Mouse (Mus musculus): ENCODE data around the gene Xkrx.

DNA sequence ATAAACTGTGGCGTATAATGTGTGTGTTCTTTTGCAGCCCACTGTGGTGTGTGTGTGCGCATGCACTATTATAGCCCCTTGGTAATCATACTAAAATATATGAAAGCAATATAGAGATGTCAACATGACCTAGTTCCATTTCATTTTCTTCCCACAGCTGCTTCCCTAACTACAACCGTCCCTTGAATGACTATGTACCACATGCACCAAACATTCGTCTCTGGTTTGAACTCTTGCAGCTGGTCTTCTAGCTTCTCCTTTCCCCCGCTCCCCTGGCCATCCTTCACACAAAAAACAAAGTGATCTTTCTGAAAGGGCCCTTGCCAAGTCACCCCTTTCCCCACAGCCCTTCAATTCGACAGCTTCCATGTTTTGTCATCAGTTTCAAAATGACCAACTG is 21.9 kb downstream of the Xkrx start:
- TF ChIP-seq CTCF (IDR thresholded peaks at IDR 0.05; ENCODE audit: borderline replicate concordance, insufficient read depth, low read length), result no peak
- no peak for TF ChIP-seq POLR2A (IDR thresholded peaks at IDR 0.05; ENCODE audit: low read depth, low read length)

All from embryonic fibroblast, embryonic 13.5 days (primary cell).